Mouse (Mus musculus): Measurements from ENCODE around the gene Rbp7.
A peak's percentile ranks its signal among the peaks of the same experiment; 100 is the strongest.
"Not testable (repeated sequence)": the region's sequence is repeated elsewhere in the genome, so short reads cannot be mapped to it uniquely, and the experiment has no call there.

The Rbp7 gene

DNA sequence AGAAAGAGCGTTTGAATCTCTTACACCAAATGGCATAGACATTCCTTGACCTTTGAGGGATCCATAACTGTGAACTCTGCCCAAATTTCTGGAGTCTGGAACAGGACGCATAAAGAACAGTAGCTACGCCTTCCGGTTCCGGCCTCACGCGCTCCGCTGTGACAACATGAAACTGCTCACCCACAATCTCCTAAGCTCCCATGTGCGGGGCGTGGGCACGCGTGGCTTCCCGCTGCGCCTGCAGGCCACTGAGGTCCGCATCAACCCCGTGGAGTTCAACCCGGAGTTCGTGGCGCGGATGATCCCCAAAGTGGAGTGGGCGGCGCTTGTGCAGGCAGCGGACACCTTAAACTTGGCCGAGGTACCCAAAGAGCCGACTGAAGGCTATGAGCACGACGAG lies 2.4 kb upstream of the Rbp7 start:
- not testable (repeated sequence) for DNase-seq (ENCODE audit: low spot score in 2 of 2)

DNA sequence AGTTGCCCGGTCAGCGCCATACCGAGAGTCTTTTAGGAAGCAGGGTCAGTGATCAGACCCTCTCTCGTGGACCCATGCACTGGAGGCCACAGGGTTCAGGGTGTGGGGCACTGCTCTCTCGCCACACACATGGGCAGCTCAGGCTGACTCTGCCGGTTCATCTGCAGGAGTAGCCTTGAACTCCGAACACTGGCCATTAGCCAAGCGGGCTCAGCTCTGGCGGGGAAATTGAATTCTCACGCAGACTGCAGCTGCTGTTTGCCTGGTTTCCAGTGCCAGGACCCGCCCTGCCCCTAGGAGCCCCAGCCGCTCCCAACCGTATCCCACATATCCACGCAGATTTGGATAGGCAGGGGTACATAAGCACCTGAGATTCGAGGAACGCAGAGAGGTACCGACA lies 515 bp downstream of the Rbp7 start:
- DNase-seq (ENCODE audit: low spot score in 2 of 2) = no peak

DNA sequence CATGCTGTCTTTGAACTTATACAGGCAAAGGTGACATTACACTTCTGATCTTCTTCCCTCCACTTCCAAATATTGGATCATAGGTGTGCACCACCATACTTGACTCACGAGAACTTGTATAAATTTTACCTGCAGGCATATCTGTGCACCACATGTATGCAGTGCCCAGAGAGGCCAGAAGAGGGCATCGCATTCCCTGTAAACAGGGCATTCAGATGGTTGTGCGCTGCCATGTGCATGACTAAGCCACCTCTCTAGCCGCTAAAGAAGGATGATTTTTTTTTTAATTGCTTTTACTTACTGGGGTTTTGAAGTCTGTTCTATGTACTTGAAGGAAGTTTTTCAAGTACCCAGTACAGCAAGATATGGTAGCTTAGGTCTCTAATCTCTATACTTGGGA lies 1.1 kb downstream of the Rbp7 start:
- DNase-seq (ENCODE audit: low spot score in 2 of 2) = no peak

DNA sequence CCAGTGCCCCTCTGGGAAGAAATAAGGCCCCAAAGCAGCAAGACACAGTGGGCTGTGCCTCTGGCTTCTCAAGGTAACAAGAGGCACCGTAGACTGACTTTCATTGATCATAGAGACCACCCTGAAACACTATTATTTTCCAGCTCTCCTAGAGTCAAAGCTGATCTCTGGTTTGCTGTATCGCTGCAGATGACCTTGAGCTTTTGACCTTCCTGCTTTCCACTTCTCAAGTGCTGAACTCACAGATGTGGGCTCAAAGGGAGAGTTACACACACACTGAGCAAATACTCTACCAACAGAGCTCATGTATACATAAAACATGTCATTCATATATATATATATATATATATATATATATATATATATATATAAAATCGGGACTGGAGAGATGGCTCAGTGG lies 4.1 kb downstream of the Rbp7 start:
- DNase-seq (ENCODE audit: low spot score in 2 of 2) = no peak

DNA sequence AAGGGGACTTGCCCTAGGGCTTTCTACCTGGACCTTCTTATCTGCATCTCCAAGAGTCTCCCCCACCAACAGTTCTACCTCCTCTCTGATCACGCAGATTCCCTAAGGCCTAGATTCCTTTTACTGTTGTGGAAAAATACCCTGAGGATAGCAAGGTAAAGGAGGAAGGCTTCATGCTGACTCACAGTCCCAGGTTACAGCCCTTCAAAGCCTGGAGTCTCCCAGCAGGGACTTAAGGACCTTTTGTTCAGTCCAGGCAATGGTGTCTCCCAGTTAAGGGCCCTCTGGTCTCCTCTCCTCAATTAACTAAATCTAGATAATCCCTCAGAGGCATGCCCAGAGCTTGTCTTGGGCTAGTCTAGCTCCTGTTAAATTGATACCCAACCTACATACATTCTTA lies 8.5 kb downstream of the Rbp7 start:
- DNase-seq (ENCODE audit: low spot score in 2 of 2) = no peak

DNA sequence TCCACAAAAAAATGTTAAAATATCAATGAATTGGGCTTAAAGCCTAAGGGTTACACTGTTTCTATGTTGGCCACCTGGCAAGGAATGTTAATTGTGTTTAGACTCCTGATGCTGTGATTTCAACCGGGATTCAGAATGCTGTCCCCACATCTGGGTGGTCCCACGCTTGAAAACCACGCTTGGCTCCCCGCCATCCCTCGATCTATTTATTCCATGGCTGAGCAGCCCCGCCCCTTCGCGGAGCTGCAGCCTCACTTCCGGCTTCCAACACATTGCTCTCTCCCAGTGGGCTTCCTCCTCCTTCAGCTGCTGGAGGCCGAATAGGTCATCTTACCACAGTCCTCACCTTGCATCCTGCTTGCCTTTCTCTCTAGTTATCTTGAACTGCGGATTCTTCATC lies 8.9 kb downstream of the Rbp7 start:
- DNase-seq (ENCODE audit: low spot score in 2 of 2) = peak in 1 of 2 experiments; percentile 41

DNA sequence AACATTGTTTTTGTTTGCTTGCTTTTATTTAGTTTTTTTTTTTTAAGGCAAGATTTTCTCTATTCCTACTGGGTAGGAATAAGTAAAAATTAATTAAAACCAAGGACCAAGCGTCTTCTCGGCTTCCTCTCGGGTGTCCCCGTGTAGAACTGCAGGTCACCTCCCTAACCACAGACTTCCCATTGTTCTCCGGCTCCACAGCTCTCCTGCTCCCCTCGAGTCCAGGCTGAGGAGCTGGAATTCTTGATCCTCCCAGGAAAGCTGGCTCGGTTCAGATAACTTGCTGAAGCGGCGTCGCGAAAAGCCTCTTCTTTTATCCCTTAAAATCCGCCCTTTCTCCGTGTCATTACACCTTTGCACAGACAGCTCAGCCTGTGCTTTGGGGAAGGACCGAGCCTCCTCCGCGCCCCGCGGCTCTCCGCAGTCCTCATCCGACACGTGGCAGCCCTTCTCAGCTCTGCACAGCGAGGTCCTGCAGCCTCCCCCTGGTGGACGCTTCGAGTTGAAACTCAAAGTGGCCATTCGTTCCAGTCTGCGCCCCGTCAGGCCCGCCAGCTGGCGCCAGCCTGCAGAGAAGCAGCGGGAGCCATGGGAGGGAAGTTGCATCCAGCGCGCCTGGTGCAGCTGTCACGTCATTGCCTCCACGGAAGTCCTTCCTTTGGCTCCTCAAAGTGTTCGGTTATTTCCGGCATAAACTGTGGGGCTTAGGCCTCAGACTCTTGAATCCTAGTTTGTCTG lies 9.6 kb downstream of the Rbp7 start:
- DNase-seq (ENCODE audit: low spot score in 2 of 2) = peak; percentile 90 to 91

DNA sequence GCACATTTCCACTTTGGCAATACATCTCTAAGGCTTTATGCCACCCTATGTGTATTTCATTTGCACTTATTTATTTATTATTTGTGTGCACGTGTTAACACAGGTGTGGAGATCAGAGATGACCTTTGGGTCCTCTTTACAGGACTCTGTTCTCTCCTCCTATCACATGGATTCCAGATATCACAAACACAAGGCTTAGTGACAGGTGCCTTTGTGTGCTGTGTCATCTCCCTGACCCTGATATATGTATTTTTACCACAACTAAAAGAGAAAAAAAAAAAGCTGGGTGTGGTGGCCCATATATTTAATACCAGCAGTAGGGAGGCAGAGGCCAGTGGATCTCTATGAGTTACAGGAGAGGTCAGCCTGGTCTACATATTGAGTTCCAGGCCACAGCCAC lies 10.3 kb downstream of the Rbp7 start:
- DNase-seq (ENCODE audit: low spot score in 2 of 2) = no peak

GRCm38 (mm10) chr4:149442436-149442835 lies 12.3 kb downstream of the Rbp7 start:
- DNase-seq (ENCODE audit: low spot score in 2 of 2) = peak; percentile 34 to 42

DNA sequence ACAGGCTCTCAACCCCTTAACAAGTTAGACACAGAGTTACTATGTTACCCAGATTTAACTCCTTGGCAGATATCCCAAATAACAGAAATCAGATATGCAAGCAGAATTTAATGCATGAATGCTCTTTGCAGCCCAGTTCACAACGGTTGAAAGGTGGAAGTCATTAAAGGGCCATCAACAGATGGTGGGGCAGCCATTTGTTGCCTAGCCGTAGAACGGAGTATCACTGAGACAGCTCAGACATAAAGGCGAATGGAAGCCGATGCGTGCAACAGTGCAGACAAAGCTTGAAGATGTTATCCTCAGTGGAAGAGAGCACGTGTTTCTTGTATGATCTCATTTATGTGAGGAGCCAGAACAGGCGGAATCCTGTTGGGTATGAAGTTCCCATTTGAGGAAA lies 14.2 kb downstream of the Rbp7 start:
- DNase-seq (ENCODE audit: low spot score in 2 of 2) = no peak

DNA sequence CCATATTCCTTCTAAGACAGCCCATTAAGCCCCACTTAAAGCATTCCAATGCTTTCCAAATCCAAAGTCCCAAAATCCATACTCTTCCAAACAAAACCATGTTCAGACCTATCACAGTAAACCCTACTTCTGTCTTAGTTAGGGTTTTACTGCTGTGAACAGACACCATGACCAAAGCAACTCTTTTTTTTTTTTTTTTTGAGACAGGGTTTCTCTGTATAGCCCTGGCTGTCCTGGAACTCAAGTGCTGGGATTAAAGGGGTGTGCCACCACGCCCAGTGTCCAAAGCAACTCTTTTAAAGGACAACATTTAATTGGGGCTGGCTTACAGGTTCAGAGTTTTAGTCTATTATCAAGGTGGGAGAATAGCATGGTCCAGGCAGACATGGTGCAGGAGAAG lies 22.9 kb downstream of the Rbp7 start:
- not testable (repeated sequence) for DNase-seq (ENCODE audit: low spot score in 2 of 2)

- no peak for DNase-seq (ENCODE audit: low spot score in 2 of 2)
Observed at GRCm38 (mm10) chr4:149429592-149429991, 25.2 kb downstream of the Rbp7 start.

GRCm38 (mm10) chr4:149426325-149427199 lies 28.2 kb downstream of the Rbp7 start, which contains the start of gene Ube4b:
TSS of gene Ube4b (minus strand) at chr4:149426749.
- DNase-seq (ENCODE audit: low spot score in 2 of 2) = peak; percentile 94 to 96

DNA sequence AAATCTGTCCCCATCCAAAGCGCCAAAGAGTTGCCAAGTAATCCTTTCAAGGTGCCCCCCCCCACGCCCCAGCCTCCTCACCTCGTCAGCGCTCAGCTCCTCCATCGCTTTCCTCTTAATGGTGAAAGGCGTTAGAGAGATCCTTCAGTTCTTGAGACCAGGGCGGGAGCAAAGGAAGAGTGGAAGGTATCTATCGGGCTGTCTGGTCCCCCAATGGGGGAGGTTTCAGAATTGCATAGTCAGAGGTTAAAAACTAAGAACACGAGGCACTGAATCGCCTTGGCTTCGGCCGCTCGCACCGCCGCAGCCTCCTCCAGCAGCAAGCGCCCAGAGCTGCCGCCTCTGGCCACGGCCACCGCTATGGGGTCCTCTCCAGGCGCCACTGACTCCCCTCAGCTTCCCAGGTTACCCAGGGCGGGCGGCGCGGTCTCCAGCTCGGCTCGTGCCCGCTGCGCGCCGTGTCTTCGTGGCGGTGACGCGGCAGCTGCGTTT lies 28.9 kb downstream of the Rbp7 start:
- no peak for DNase-seq (ENCODE audit: low spot score in 2 of 2)

DNA sequence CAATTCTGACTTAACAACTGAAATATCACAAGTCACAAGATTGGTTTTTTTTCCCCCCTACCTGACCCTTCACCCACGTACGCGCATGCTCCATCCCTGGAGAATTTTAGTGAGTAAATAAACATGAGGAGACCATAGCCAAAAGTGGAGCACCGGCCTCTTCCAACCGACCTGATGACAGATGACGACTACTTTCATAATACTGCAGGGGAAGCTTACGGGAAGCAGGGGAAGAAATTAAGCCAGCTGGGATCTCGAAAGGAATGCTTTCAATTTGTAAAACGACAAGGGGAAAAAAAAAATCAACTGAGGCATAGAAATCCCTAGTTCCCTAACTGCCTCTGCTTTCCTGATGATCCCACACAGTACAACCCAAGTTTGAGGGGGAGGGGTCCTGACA lies 30.0 kb downstream of the Rbp7 start:
- peak in 1 of 2 experiments; percentile 28 for DNase-seq (ENCODE audit: low spot score in 2 of 2)

DNA sequence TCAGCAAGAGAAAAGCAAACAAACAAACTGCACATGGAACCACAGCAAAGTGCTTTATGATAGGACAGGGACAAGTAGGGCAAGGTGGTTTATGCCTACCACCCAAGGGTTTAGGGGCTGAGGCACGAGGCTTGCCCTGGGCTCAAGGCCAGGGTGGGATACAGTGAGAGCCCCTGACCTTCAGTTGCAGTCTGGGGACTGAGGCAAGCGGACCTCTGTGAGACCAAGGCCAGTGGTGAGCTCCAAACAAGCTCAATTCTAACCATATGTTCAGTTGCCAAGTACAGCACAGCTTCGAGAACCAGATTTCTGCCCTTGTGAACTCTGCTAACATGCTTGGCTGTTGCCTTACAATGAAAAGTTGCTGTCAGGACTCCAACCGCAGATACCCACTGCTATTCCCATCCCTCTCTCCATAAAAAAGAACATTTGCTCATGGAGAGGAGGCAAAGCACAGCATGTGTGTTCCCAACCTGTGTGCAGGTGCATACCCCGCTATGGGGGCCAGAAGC lies 36.9 kb downstream of the Rbp7 start:
- DNase-seq (ENCODE audit: low spot score in 2 of 2) = no peak

- no peak for DNase-seq (ENCODE audit: low spot score in 2 of 2)
Observed at GRCm38 (mm10) chr4:149416986-149417385, 37.8 kb downstream of the Rbp7 start.

DNA sequence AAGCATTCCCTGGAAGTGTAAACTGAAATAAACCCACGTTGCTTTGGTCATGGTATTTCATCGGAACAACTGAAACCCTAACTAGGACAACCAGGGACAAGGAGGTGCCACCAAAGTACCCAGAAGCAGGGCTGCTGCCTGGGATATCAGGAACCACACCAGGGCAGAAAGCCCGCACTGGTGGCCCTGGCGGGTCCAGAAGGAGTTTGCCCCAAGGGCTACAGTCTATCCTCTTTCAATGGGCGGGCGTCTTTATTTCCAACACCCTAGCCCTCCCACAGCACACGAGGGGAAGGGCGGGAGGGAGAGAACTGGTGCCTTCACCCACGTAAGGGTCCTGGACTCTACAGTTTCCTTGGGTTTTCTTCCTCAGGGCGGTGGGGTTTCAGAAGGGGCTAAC lies 38.4 kb downstream of the Rbp7 start:
- no peak for DNase-seq (ENCODE audit: low spot score in 2 of 2)

DNA sequence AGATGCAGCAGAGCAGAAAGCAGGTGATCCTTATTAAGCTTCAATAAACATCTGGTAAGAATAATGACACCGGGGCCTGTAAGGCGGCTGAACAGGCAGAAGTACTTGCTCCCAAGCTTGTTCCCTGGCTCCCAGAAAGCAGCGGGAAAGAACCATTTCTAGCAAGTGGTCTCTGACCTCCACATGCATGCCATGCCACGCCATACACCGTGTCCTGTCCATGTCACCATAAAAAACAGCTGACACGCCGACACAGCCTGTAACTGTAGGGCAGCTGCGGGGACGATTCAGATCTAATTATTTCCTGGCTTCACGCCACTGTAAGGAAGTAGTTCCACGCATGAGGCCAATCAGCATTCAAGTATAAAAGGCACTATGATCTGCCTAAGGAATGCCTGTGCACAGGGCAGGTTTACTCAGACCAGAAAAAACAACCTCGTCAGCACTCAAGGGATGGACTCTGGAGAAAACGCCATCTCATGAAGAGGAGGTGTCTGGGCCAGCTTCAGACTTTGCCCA lies 39.1 kb downstream of the Rbp7 start:
- DNase-seq (ENCODE audit: low spot score in 2 of 2) = no peak

DNA sequence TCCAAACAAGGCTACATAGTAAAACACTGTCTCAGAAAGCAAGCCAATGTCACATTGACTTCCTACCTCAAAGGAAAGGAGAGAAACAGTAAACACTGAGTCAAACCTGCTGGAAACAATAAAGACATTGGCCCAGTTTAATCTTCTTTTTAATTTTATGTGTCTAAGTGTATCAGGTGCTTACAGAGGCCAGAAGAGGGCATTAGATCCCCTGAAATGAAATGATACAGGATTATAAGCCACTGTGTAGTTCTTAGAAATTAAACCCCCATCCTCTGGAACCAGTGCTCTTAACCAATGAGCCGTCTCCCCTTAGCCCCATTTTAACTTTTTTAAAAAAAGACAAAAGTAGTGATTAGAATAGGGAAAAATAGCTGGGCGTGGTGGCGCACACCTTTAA lies 40.5 kb downstream of the Rbp7 start:
- DNase-seq (ENCODE audit: low spot score in 2 of 2) = no peak

DNA sequence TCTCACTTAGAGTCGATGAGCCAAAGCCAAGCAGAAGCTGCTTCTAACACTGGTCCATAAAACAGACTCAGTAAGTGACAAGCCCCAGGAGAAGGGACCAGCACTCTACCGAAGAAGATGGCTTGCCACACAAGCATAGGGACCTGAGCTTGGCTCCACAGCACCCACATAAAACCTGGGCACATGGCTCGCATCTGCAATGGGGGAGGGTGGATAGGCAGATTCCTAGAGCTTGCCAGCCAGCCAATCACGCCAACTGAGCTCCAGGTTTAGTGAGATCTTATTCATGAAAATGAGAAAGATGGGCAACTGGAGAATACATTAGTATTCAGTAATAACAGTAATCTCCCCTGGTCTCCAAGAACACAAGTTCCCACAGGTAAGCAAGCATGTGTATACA lies 45.0 kb downstream of the Rbp7 start:
- DNase-seq (ENCODE audit: low spot score in 2 of 2) = no peak

DNA sequence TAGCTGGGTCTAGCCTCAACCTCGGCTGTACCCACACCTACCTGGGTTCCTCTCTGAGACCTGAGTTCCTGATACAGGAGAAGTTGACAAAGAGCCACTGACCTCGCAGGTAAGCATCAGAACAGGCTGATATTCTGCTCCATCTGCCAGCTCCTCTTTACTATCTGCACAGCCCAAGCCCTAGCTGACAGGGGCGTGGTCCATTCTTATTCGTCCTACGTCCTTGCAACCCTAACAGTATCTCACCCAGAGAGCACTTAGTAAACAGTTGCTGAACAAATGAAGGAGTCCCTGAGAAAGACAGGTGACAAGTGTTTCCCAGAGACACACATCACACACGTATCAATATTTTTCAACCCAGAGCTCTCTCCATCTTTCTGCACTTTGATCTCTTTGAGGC lies 46.4 kb downstream of the Rbp7 start:
- no peak for DNase-seq (ENCODE audit: low spot score in 2 of 2)

All from heart, adult 9 months (tissue).